Mouse (Mus musculus) intestine, postnatal 0 days (tissue): ENCODE data around the gene Cpa3. TPM values are rescaled to one million over a fixed set of nuclear protein-coding genes. Genes with fewer than 3 reads are reported as not detected.

ENCODE experiments used
- ATAC-seq: fragments of 200-750 bp; cut with Nextera tagmentation; 2 replicates; pipeline ENCODE4 v1.8.0; 2017; ENCODE audit warnings: mild to moderate bottlenecking, moderate TSS enrichment, moderate library complexity
- H3K27ac ChIP-seq: fragments of 300-500 bp; sonication (generic); 2 replicates; pipeline ENCODE4 v1.5.1; 2014; ENCODE audit warnings: mild to moderate bottlenecking, low read depth, low read length, moderate library complexity
- H3K27me3 ChIP-seq: fragments of 300-500 bp; sonication (generic); replicated peaks from 2 replicates; pipeline ENCODE4 v1.6.1; 2014; ENCODE audit warnings: low read length, mixed read lengths; ENCODE audit not compliant: control insufficient read depth, insufficient read depth
- H3K36me3 ChIP-seq: fragments of 300-500 bp; sonication (generic); 2 replicates; pipeline ENCODE4 v1.6.1; 2014; ENCODE audit warnings: mild to moderate bottlenecking, moderate library complexity; ENCODE audit not compliant: control insufficient read depth, insufficient read depth
- H3K4me1 ChIP-seq: fragments of 300-500 bp; sonication (generic); replicated peaks from 2 replicates; pipeline ENCODE4 v1.6.1; 2014; ENCODE audit warnings: antibody characterized with exemption, low read length, mixed read lengths; ENCODE audit not compliant: control insufficient read depth, insufficient read depth
- H3K4me2 ChIP-seq: fragments of 300-500 bp; sonication (generic); replicated peaks from 2 replicates; pipeline ENCODE4 v1.6.1; 2014; ENCODE audit warnings: low read depth, mild to moderate bottlenecking, moderate library complexity
- H3K4me3 ChIP-seq: fragments of 300-500 bp; sonication (generic); 2 replicates; pipeline ENCODE4 v1.5.1; 2014; ENCODE audit warnings: low read depth, low read length
- H3K9ac ChIP-seq: fragments of 300-500 bp; sonication (generic); 2 replicates; pipeline ENCODE4 v1.6.1; 2014; ENCODE audit warnings: mild to moderate bottlenecking, low read depth, low read length
- H3K9me3 ChIP-seq: fragments of 300-500 bp; sonication (generic); 2 replicates; pipeline ENCODE4 v1.6.1; 2016; ENCODE audit warnings: mixed run types; ENCODE audit not compliant: control insufficient read depth
- CTCF ChIP-seq: sonication (generic); IDR thresholded peaks from 2 replicates; pipeline ENCODE4 v1.5.1; 2016; ENCODE audit warnings: low read depth, mild to moderate bottlenecking, control low read depth, antibody characterized with exemption, moderate library complexity
- WGBS: fragments of 180-500 bp; shearing (Covaris S2); extraction: QIAGEN DNeasy Blood & Tissue Kit; methylation state at CpG from one replicate; pipeline ENCODE4 v1.1.7; 2014; 5-methylcytosine and 5-hydroxymethylcytosine counted together
- polyA plus RNA-seq: library from polyadenylated mRNA; unstranded; fragments of >200 nt; fragmentation: Nextera tagmentation; extraction: Ambion mirVana; gene quantifications from 2 replicates; pipeline ENCODE4 v1.2.1, GENCODE M21; 2015

Cpa3 gene
- polyA plus RNA-seq: 3.8 and 5.2 TPM in 2 replicates

DNA sequence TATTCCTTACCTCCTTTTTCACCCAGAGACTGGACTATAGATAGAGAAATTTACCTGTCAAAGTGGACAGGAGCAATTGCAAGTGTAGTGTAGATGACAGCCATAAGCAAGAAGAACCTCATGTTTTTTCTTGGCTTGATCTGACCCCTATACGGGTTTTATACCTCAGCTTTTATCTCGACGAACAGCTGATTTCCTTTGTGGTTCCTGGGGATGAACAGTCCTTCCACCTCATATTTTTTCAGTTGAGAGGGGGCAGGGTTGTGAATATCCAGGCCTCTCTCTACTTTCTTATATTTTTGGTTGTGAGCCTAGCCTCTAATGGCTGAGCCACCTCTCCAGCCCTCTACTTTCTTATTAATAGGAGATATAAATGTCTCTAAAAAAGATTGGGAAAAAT lies at the start of gene Cpa3:
Cpa3 (minus strand) TSS at position 132 of the 400 bp plus-strand sequence.
- Histone ChIP-seq H3K9me3 (no peaks in the 10 kb centered on the region), H3K27ac (no peak within 1 kb of the TSS), H3K4me1 (no peaks in the 10 kb centered on the region), H3K9ac (no peak within 1 kb of the TSS), H3K36me3 (no peaks in the 10 kb centered on the region), H3K27me3 (no peaks in the 10 kb centered on the region), H3K4me3 (no peak within 1 kb of the TSS), H3K4me2 (no peak within 1 kb of the TSS)
- ATAC-seq: no peak
- WGBS: 84% methylated on average over 3 of the region's 3 CpGs
- no peak for TF ChIP-seq CTCF

DNA sequence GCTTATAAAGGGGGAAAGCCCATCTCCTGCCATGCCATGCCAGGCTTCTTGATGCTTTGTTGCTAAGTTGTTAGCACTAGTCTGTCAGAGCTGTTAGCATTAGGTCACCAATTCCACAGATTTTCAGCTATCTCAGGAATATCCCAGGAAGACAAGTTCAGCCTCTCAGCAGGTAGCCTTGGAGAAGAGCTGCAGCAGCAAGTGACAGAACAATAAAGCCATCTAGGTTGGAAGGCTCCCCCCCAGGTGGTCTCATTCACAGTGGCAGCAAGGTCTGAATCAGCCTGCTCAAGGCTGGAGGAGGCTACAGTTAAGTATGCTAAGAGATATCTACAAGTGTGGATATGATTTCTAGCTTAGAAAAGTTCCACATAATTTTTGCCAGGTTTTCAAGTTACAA lies 49.4 kb upstream of the Cpa3 start:
- Histone ChIP-seq H3K27me3 (no peaks in the 10 kb centered on the region), H3K36me3 (no peaks in the 10 kb centered on the region), H3K27ac (no peak overlapping the region), H3K9me3 (no peaks in the 10 kb centered on the region), H3K4me1 (no peaks in the 10 kb centered on the region), H3K4me3 (no peak overlapping the region), H3K9ac (no peak overlapping the region), H3K4me2 (no peak overlapping the region)
- ATAC-seq: no peak
- no peak for TF ChIP-seq CTCF

DNA sequence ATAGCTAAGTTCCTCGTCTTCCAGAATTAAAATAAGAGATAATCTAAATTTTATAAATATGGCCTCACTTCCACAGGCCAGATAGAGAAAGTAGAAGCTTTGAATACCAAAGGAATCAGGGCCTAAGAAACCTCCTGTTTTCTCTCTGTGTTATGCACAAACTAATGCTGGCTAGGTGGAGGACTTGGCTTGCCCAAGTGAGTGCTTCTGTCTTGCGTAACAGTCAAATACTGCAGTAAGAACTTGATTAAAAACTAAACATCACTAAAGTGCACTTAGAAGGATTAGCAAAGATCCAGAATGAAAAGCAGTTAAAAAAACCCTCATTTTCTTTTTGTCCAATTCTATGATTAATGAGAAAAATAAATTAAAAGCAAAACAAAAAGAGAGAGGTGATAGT lies 46.8 kb upstream of the Cpa3 start:
- WGBS: 79% methylated on average over 2 of the region's 2 CpGs
- no peaks in the 10 kb centered on the region for H3K27me3 ChIP-seq
- H3K4me2 ChIP-seq: no peak overlapping the region
- no peak overlapping the region for H3K9ac ChIP-seq
- no peak overlapping the region for H3K27ac ChIP-seq
- no peaks in the 10 kb centered on the region for H3K4me1 ChIP-seq
- no peaks in the 10 kb centered on the region for H3K36me3 ChIP-seq
- no peak for TF ChIP-seq CTCF
- no peak overlapping the region for H3K4me3 ChIP-seq
- H3K9me3 ChIP-seq: no peaks in the 10 kb centered on the region
- ATAC-seq: no peak

DNA sequence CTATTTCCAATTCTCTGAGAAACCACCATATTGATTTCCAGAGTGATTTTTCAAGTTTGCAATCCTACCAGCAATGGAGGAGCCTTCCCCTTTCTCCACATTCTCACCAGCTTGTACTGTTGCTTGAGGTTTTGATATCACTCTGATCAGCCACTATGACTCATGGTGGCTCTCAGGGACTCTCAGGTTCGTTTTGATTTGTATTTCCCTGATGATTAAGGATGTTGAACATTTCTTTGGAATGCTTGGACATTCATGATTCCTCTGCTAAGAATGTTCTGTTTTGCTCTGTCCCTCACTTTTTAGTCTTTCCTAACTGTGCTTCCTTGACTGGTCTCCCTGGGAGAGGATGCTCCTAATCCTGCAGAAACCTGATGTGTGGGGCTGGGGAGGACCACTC lies 39.8 kb upstream of the Cpa3 start:
- TF ChIP-seq CTCF: no peak
- Histone ChIP-seq H3K27ac (no peak overlapping the region), H3K36me3 (no peaks in the 10 kb centered on the region), H3K4me1 (no peaks in the 10 kb centered on the region), H3K4me2 (no peak overlapping the region), H3K27me3 (no peaks in the 10 kb centered on the region), H3K4me3 (no peak overlapping the region), H3K9me3 (no peaks in the 10 kb centered on the region), H3K9ac (no peak overlapping the region)
- no peak for ATAC-seq
- 50% methylated on average over 1 of the region's 1 CpGs for WGBS

DNA sequence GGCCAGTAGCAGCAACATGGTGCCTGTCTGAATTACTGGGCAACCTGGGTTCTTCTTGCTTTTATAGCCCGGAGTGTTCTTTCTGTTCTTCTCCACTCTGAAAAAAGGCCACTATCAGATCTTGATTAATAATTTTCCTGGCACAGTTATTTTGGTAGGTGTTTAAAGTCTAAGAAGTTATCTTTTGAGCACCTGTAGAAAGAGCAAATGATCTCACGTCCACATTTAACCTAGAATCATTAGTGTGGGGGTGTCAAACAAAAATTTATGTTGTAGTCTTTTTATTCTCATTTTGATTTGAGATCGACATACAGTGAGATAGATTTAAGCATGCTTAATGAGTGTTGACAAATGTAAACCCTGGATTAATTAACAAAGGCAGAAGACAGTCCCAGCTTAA lies 33.7 kb upstream of the Cpa3 start, which contains the start of gene Cpb1:
Cpb1 (minus strand) TSS at position 101 of the 400 bp plus-strand sequence.
- 87% methylated on average over 3 of the region's 3 CpGs for WGBS
- no peak for ATAC-seq
- Histone ChIP-seq H3K27me3 (no peaks in the 10 kb centered on the region), H3K36me3 (no peaks in the 10 kb centered on the region), H3K4me2 (no peak within 1 kb of the TSS), H3K9ac (no peak within 1 kb of the TSS), H3K9me3 (no peaks in the 10 kb centered on the region), H3K27ac (no peak within 1 kb of the TSS), H3K4me3 (no peak within 1 kb of the TSS), H3K4me1 (no peaks in the 10 kb centered on the region)
- no peak for TF ChIP-seq CTCF

DNA sequence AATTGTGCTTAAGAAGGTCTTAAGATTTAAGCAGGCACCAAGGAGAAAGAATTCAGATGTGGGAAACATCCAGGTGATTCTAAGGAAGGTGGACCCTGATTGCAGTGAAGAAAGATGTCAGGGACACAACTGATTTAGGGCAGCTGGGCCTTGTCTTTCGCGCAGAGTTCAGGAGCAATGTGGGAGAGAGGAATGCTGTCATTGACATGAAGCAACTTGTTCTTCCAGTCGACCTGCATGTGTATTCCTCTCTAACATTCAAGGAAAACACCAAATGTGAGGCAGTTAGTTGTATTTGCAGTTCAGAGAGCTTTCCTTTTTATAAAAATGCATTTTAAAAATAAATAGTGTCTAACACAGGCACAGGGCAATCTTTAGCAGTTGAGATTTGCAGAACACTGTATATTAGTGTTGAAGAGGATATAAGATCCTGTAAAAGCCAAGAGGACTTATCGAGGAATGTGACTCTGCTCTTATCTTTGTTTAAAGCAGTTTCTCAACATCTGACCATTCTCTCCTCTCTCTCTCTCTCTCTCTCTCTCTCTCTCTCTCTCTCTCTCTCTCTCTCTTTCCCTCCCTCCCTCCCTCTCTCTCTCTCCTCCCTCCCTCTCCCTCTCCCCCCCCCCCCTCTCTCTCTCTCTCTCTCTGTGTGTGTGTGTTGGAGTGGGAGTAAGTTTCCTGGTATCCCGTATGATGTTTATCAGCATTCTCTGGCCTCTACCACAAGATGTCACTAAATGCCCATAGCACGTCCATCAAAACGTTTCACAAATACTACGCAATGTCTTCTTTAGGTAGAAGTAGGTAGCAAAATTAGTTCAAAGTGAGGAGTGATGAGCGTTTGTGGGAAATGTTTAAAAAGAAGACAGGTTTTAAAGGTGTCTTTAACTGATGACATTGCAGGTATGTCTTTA lies 12.8 kb upstream of the Cpa3 start:
- Histone ChIP-seq H3K9ac (no peak overlapping the region), H3K27ac (no peak overlapping the region), H3K36me3 (no peaks in the 10 kb centered on the region), H3K4me3 (no peak overlapping the region), H3K9me3 (no peaks in the 10 kb centered on the region), H3K4me2 (no peak overlapping the region), H3K27me3 (no peaks in the 10 kb centered on the region), H3K4me1 (no peaks in the 10 kb centered on the region)
- no peak for ATAC-seq
- WGBS: 26% methylated on average over 9 of the region's 9 CpGs
- peak; percentile 72 for TF ChIP-seq CTCF
